Mouse (Mus musculus): ENCODE results near the gene Rhcg.

The Rhcg gene

DNA sequence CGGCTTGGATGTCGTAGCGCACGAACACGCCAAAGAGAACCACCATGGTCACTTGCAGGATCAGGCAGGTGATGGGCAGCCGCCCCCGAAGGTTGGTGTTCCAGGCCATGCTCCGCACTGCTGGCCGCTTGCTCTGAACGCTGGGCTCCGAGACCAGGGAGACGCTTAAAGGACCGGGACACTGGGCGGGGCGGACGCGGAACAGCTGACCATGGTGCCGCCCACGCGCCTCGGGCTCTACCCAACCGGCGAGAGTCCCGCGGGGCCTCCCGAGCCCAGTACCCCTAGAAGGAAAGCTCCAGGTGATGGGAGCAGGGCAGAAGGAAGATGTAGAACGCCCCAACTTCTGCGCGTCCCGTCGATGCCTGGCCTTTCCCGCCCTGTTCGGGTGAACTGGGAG is at the start of gene Rhcg:
Rhcg (minus strand) TSS at position 240 of the 400 bp plus-strand sequence.
- DNase-seq (ENCODE audit: low spot score in 2 of 2): peak in 1 of 2 experiments; percentile 51

DNA sequence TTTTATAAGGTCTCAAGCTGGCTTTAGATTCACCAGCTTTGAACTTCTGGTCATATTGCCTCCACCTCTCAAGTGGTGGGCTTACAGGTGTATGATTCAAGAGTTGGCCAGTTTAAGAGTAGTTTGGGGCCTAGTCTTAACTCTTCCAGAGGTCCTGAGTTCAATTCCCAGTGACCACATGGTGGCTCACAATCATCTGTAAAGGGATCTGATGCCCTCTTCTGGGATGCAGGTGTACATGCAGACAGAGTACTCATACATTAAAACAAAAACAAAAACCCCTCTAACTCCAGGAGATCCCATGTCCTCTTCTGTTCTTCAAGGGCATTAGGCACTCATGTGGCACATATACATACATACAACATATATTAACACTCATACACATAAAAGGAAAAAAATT is 49.2 kb upstream of the Rhcg start:
- no peak for DNase-seq (ENCODE audit: low spot score in 2 of 2)

DNA sequence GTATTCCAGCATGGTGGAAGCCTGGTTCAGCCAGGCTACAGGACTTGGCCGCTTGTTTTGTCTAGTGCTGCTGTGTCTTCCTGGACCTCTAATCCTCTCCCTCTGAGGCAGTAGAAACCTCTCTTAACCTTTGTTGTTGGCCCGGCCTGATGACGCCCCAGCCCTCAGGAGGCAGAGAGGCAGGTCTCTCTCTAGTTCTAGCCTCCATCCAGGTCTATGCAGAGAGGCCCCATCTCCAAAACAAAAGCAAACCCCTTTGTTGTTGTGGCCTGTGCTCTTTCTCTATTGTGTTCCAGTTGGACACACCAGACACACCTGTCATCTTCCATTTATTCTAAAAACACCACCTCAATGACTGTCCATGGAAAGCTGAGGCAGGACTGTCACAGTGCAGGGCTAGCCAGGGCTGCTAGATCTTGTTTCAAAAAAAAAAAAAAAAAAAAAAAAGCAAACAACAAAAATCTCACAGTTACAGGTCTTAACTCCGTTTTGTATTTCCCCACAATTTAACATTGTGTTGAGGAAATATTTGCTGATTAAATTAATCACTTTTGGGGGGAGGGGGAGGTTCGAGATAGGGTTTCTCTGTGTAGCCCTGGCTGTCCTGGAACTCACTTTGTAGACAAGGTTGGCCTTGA is 43.9 kb upstream of the Rhcg start:
- no peak for DNase-seq (ENCODE audit: low spot score in 2 of 2)

DNA sequence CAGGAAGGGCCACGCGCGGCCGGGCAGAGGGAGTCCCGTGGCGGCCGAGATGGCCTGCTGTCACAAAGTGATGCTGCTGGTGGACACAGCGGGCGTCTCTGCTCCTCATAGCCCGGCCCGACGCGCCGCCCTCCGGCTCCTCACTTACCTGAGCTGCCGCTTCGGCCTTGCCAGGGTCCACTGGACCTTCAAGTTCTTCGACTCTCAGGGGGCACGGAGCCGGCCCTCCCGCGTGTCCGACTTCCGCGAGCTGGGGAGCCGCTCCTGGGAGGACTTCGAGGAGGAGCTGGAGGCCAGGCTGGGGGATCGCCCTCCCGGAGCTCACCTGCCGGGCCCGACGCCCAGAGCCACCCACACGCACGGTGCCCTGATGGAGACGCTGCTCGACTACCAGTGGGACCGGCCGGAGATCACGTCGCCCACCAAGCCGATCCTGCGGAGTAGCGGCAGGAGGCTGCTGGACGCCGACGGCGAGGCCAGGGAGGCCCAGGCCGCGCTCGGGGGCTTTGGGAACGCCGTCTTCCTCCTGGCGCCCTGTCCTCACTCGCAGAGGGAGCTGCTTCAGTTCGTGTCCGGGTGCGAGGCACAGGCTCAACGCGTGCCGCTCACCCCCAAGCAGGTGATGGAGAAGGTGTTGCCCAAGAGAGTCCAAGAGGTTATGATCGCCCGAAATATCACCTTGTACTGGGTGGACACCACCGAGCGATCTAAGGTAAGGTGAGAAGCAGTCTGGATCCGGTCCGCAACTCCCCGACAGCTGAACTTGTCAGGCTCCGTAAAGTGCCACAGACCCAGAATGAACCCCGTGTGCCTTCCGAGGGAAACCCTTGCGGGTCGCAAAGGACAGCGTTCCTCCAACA is 43.1 kb upstream of the Rhcg start:
- peak in 1 of 2 experiments; percentile 26 for DNase-seq (ENCODE audit: low spot score in 2 of 2)

DNA sequence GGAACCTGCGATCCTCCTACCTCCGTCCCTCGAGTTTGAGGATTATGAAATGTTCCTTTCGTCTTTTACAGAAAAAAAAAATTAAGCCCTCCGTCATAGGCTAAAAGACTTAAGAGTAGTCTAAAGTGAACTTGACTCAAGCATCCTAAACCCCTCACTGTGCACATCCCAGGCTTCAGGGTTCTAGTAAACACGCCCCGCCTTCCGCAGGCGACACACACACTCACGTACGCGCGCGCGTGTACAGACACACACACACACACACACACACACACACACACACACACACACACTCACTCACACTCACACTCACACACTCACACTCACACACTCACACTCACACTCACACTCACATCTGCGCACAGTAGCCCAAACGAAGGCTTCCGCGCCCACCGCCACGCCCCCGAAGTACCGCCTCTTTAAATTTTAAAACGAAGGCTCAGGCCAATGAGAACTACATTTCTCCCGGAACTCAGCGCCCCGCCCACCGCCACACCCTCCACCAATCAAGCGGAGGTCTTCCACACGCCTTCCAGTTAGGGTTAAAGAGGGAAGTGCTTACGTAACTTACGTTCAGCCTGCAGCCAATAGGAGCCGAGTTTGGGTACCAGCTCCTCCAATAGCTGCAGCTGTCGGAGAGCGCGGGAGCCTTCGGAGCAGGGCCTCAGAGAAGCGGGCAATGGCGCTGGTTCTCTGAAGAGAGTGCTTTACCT is 42.3 kb upstream of the Rhcg start, which contains the start of gene Ticrr:
Ticrr (plus strand) TSS at position 619 of the 713 bp plus-strand sequence.
- peak; percentile 99 for DNase-seq (ENCODE audit: low spot score in 2 of 2)

GRCm38 (mm10) chr7:79654586-79654985 is 37.1 kb upstream of the Rhcg start:
- DNase-seq (ENCODE audit: low spot score in 2 of 2): no peak

GRCm38 (mm10) chr7:79654185-79654584 is 36.7 kb upstream of the Rhcg start:
- DNase-seq (ENCODE audit: low spot score in 2 of 2): no peak

GRCm38 (mm10) chr7:79649005-79649404 is 31.5 kb upstream of the Rhcg start:
- peak; percentile 54 to 79 for DNase-seq (ENCODE audit: low spot score in 2 of 2)

- DNase-seq (ENCODE audit: low spot score in 2 of 2): no peak
Observed at GRCm38 (mm10) chr7:79647233-79647632, 29.8 kb upstream of the Rhcg start.

DNA sequence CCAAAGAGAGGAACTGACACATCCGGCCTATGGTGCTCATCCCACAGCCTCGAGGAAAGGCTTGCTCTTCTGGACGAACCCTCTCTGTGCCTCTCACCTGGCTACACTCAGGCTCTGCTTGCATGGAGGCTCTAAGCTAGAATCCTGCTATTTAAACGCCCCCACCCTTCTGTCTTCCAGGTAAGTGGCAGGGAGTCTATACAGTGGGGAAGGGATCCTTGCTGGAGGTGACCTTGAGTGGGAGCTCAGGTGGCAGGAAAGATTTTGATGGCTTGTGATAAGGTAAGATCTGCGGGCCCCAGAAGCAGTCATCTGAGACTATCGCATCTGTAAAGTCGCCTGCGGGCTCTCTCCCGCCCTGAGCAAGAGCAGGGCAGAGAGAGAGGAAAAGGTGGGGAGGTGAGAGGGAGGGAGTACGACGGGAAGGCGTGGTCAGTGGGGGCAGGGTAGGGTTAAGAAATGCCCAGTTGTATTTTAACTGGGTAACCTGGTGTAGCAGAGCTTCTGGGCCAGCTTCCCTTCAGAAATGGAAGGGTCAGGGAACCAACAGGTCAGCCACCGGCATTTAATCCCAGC is 14.4 kb upstream of the Rhcg start:
- DNase-seq (ENCODE audit: low spot score in 2 of 2): no peak

GRCm38 (mm10) chr7:79628271-79628913 is 10.9 kb upstream of the Rhcg start:
- DNase-seq (ENCODE audit: low spot score in 2 of 2): no peak

GRCm38 (mm10) chr7:79626170-79626569 is 8.7 kb upstream of the Rhcg start:
- no peak for DNase-seq (ENCODE audit: low spot score in 2 of 2)

GRCm38 (mm10) chr7:79623086-79623485 is 5.6 kb upstream of the Rhcg start:
- DNase-seq (ENCODE audit: low spot score in 2 of 2): no peak

DNA sequence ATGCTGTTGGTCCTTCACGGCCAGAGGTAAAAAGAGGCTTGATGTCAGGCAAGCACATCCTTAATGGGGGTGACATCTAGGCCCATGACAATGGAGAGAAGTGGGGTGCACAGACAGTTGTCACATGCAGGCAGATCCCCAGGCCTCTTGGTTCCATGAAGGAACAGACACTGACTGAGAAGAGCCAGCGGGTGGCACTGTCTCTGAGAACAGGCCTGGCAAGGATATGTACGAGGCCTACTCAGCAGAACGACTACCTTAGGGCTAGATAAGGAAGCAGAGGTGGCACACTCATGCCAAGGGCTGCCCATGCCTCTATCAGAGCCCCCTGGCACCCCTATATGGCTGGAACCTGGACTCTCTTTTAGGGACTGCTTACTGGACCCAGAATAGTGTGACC is 2.0 kb upstream of the Rhcg start:
- DNase-seq (ENCODE audit: low spot score in 2 of 2): no peak

DNA sequence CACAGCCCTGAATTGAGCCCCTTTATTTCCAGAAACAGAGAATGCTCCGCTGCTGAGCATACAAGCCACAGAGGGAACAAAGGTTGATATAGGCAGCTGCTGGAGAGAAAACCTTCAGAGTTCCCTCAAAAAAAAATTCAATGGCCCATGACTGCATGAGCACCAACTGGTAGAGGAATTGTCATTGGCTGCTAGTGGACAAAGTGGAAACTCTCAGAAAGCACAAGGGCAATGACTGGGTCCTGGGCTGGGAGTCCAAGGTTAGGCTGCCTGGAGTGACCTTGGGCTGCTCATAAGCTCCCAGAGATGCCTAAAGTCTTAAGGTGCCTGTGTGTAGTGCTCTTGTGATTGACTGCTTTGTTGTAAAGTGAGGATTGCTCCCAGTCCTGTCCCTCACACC is 1.5 kb downstream of the Rhcg start:
- no peak for DNase-seq (ENCODE audit: low spot score in 2 of 2)

- DNase-seq (ENCODE audit: low spot score in 2 of 2): no peak
Observed at GRCm38 (mm10) chr7:79615008-79615407, 2.4 kb downstream of the Rhcg start.

DNA sequence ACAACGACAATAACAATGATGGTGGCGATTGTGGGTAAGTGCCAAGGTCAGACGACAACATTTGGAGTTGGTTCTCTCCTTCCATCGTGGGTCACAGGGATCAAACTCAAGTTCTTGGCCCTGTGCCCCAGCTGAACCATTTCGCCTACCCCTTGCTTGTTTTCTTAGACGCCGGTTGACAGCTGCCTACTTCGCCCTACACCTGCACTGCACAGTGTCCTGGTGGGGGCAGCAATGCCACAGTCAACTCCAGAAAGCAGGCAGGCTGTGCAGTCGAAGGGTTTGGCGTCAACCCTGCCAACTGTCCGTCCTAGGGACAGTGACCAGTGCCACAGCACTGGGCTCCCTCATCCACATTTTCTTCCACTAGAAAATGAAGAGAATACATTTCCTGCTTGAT is 4.1 kb downstream of the Rhcg start:
- no peak for DNase-seq (ENCODE audit: low spot score in 2 of 2)

- DNase-seq (ENCODE audit: low spot score in 2 of 2): peak; percentile 68 to 78
Observed at GRCm38 (mm10) chr7:79612783-79613182, 4.7 kb downstream of the Rhcg start.

- DNase-seq (ENCODE audit: low spot score in 2 of 2): no peak
Observed at GRCm38 (mm10) chr7:79611901-79612300, 5.6 kb downstream of the Rhcg start.

- peak in 1 of 2 experiments; percentile 63 for DNase-seq (ENCODE audit: low spot score in 2 of 2)
Observed at GRCm38 (mm10) chr7:79607263-79607921, 10.1 kb downstream of the Rhcg start.

DNA sequence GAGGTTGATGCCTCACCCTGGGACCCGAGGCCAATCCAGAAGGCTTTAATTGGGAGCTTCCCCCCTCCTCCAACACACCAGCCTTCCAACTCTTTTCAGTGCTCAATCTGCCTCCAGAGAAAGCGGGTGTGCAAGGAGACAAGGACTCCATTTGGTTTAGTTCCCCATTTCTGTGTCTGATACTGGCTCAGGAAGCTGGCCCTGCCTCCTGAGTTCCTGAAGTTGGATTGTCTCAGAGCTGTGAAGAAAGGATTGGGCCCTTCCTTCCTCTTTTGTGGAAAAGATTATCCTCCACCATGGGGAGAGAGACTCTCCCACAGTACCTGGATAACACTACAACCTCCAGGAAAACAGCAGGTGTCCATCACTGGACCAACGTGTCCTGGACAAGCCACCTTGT is 10.7 kb downstream of the Rhcg start:
- DNase-seq (ENCODE audit: low spot score in 2 of 2): no peak
